ENCODE assay signal across 8 mouse cellular contexts in the genomic region with DNA sequence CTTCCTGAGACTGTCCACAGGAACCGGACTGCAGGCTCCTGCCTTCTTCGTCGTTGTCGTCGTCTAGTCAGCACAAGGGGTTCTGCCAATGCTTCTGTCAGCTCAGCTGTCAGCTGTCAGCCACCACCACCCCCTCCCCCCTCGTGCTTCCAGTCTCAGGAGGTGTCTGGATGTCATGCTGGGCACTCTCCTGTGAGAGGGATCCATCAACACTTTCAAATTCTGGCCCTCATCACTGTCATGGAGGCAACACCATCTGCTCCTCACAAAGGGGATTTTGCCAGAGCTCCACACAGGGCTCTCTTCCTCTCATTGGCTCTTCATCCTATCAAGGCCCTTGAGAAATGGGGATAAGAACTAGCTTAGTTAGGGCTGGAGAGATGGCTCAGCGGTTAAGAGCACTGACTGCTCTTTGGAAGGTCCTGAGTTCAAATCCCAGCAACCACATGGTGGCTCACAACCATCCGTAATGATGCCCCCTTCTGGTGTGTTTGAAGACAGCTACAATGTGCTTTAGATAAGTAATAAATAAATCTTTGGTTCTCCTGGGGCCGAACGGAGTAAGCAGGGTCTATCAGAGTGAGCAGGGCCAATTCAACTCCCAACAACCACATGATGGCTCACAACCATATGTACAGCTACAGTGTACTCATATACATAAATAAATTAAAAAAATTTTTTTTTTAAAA. TPM values are rescaled to one million over a fixed set of nuclear protein-coding genes. Genes with fewer than 3 reads are reported as not detected.
A peak's percentile ranks its signal among the peaks of the same experiment; 100 is the strongest.
DNase-seq lines count a peak whose midpoint lies in the region; ATAC-seq lines count a peak whose summit lies in the region.
"Had no signal": no experiment of that assay in that cellular context is flagged by ENCODE, and none has a peak within 500 bp of the region (broad histone marks: within the 10 kb centered on the region; RNA-seq: fewer than 3 reads in every experiment).

No protein-coding gene starts in this region.

- H3K4me2 ChIP-seq in embryonic facial prominence, embryonic 14.5 days (ENCODE audit: low read depth, low read length), result no peak overlapping the region

- H3K9me3 ChIP-seq in embryonic facial prominence, embryonic 14.5 days (ENCODE audit: control insufficient read depth, low read length), result no peaks in the 10 kb centered on the region

- no peaks in the 10 kb centered on the region for H3K27me3 ChIP-seq in embryonic facial prominence, embryonic 14.5 days (replicated peaks; ENCODE audit: control insufficient read depth, insufficient read depth, low read length)

- 48% methylated on average over 10 of the region's 10 CpGs for WGBS in embryonic facial prominence, embryonic 14.5 days

- intact Hi-C loops in heart, postnatal 36 days (cut with DNase I), result no loop called here

- H3K27ac ChIP-seq in embryonic facial prominence, embryonic 14.5 days (replicated peaks; ENCODE audit: low read depth, low read length), result no peak overlapping the region

- H3K4me3 ChIP-seq in embryonic facial prominence, embryonic 14.5 days (ENCODE audit: low read depth, low read length), result no peak overlapping the region

- DNase-seq in MN1 (ENCODE audit: low spot score) (peak; percentile 24), ZHBTc4 (ENCODE audit: low read depth, low spot score) (peak; percentile 16)
- DNase-seq in embryonic facial prominence, embryonic 14.5 days (ENCODE audit: low spot score), result peak; percentile 24
- DNase-seq in heart, postnatal 36 days, result peak; percentile 31 to 56
- no peak for DNase-seq in kidney, adult 11 months
- DNase-seq in ovary, postnatal 14 days (ENCODE audit: low spot score), result no peak
- no peak for DNase-seq in frontal cortex, postnatal 36 days (ENCODE audit: low spot score in 2 of 2)

- H3K4me1 ChIP-seq in embryonic facial prominence, embryonic 14.5 days (ENCODE audit: control insufficient read depth, insufficient read depth, low read length), result no peaks in the 10 kb centered on the region

- ATAC-seq in embryonic facial prominence, embryonic 14.5 days (ENCODE audit: low read depth), result no peak; the same call in 1 of the 2 replicates
- ATAC-seq: intestine, postnatal 0 days had no signal

- no peak overlapping the region for H3K9ac ChIP-seq in embryonic facial prominence, embryonic 14.5 days (ENCODE audit: low read depth, low read length)

- peaks cover 7% of the 10 kb centered on the region; the same call in 1 of the 2 replicates for H3K36me3 ChIP-seq in embryonic facial prominence, embryonic 14.5 days (ENCODE audit: control insufficient read depth, insufficient read depth, low read length)

RNA-seq across cellular contexts. Expression of a gene that starts 13.3 kb away (rescaled TPM):
- polyA plus RNA-seq in embryonic facial prominence, embryonic 14.5 days (2014; fragmentation: Nextera tagmentation; extraction: Ambion mirVana), result 34.5 and 37.8 TPM in 2 replicates
- 10 to 100 TPM; 27.0 to 28.5 TPM for total RNA-seq in heart, postnatal 36 days (2021)

Comparison
In these comparisons a context has a peak if more than half of its experiments do, and no peak if none do; other contexts are left out.
1. DNase-seq: peak in MN1 (single experiment), ZHBTc4 (single experiment), embryonic facial prominence, embryonic 14.5 days (single experiment) and heart, postnatal 36 days (2 of 2); none in kidney, adult 11 months (single experiment), ovary, postnatal 14 days (single experiment) and frontal cortex, postnatal 36 days (0 of 2).